Mouse (Mus musculus) cortical plate, adult 2 months (tissue): ENCODE results near the gene a. TPM values are rescaled to one million over a fixed set of nuclear protein-coding genes. Genes with fewer than 3 reads are reported as not detected.

Experiments
- H3K27ac ChIP-seq: fragments of 200-500 bp; 2 replicates; pipeline ENCODE4 v1.5.1; 2012; ENCODE audit warnings: low read length, control low read depth, inconsistent platforms; ENCODE audit not compliant: insufficient read depth
- H3K4me1 ChIP-seq: fragments of 200-500 bp; 2 replicates; pipeline ENCODE4 v1.6.1; 2011; ENCODE audit warnings: low read length; ENCODE audit not compliant: control insufficient read depth, insufficient read depth
- H3K4me3 ChIP-seq: fragments of 200-500 bp; 2 replicates; pipeline ENCODE4 v1.5.1; 2011; ENCODE audit warnings: mild to moderate bottlenecking, low read length, control low read depth; ENCODE audit not compliant: insufficient read depth
- CTCF ChIP-seq: fragments of 200-500 bp; IDR thresholded peaks from 2 replicates; pipeline ENCODE4 v1.5.1; 2011; ENCODE audit warnings: mild to moderate bottlenecking, control low read depth, low read length; ENCODE audit not compliant: insufficient read depth; ENCODE audit errors: extremely low read depth
- POLR2A ChIP-seq: fragments of 200-500 bp; IDR thresholded peaks from 2 replicates; pipeline ENCODE4 v1.6.1; 2011; ENCODE audit warnings: mild to moderate bottlenecking, low read length, control low read depth; ENCODE audit not compliant: insufficient read depth; ENCODE audit errors: extremely low read depth
- polyA plus RNA-seq: library from polyadenylated mRNA; depleted of rRNA; stranded (reverse); fragments of >200 nt; gene quantifications from 2 replicates; pipeline ENCODE4 v1.2.3, GENCODE M21; 2012; rRNA removed

a gene
- polyA plus RNA-seq, 1 experiment: 0.54 TPM

DNA sequence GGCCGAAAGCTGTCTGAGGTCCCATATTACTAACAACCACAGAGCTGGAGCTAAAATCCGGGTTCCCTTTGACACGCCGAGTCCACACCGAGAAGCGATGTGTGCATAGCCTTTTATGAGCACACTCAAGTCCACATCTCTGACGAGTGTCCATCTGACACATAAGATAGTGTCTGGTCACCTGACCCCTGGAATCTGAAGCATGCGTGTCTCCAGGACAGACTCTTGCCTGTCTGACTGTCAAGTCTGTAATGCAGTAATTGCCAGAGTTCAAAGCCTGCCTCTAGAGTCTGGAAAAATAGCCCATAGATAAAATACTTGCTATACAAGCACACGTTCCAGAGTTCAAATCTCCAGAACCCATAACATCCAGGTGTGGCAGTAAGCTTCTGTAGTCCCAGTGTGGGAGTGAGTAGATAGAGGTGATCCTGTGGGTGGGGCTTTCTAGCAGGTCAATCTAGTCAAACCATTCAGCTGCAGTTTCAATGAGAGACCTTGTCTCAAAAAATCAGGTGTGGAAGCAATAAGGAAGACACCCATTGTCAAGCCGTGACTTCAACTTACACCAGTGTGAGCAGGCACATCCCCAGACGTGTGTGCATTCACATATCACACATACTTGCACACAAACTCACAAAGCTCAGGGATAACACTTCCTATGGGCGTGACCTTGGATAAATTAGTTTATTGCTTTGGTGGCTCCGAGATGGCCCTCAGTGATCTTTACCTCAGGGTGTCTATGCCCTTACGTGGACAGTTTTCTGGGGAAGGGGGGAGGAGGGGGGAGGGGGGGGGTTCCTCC is 309.0 kb downstream of the a start:
- TF ChIP-seq CTCF: no peak
- TF ChIP-seq POLR2A: no peak
- H3K27ac ChIP-seq: peak overlapping the region; percentile 93
- no peaks in the 10 kb centered on the region for H3K4me1 ChIP-seq
- H3K4me3 ChIP-seq: no peak overlapping the region

Other genes starting within 250 kb of the a start
- 0.94 and 1.0 TPM in 2 replicates for gene 1700003F12Rik, start 244.3 kb upstream of the a start, polyA plus RNA-seq
- gene Actl10, start 239.6 kb upstream of the a start, polyA plus RNA-seq: not detected in 2 replicates
- gene Necab3, start 232.5 kb upstream of the a start, polyA plus RNA-seq: 122 and 131 TPM in 2 replicates
- gene E2f1, start 221.5 kb upstream of the a start, polyA plus RNA-seq: 14.2 and 15.2 TPM in 2 replicates
- 20.9 and 21.5 TPM in 2 replicates for gene Pxmp4, start 187.7 kb upstream of the a start, polyA plus RNA-seq
- 11.4 and 11.7 TPM in 2 replicates for gene Zfp341, start 178.1 kb upstream of the a start, polyA plus RNA-seq
- 0.26 TPM in 1 of 2 replicates, not detected in the other for gene 4930519P11Rik, start 178.0 kb upstream of the a start, polyA plus RNA-seq
- gene Chmp4b, start 139.7 kb upstream of the a start, polyA plus RNA-seq: 297 and 298 TPM in 2 replicates
- not detected in 2 replicates for gene Gm14214, start 21.4 kb upstream of the a start, polyA plus RNA-seq
- gene Raly, start 306 bp upstream of the a start, polyA plus RNA-seq: 135 TPM in 2 replicates
- 36.2 and 36.5 TPM in 2 replicates for gene Eif2s2, start 101.5 kb downstream of the a start, polyA plus RNA-seq
- gene Gm14226, start 226.9 kb downstream of the a start, polyA plus RNA-seq: 0.04 and 0.15 TPM in 2 replicates